Mouse (Mus musculus): Measurements from ENCODE around the gene Fasl. TPM values are rescaled to one million over a fixed set of nuclear protein-coding genes. Genes with fewer than 3 reads are reported as not detected.
A peak's percentile ranks its signal among the peaks of the same experiment; 100 is the strongest.

The Fasl gene
- total and polyA plus RNA-seq, 2 experiments from 2014 or later: 0.56 to 0.63 TPM

DNA sequence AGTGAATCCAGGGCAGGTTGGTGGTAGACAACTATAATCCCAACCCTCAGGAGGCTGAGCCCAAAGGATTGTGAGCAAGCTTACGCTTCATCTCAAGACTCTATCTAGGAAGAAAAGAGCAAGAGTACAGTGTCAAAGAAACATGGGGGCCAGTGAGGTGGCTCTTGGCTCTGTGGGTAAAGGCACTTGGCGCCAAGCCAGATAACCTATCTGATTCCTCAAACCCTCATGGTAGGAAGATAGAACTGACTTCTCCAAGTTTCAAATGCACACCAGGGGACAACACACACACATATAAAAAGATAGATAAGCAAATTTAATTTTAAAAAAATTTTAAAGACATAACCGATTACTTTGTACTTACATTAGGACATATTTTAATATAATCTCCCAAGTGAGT is 52.0 kb downstream of the Fasl start:
- no peak for ATAC-seq

DNA sequence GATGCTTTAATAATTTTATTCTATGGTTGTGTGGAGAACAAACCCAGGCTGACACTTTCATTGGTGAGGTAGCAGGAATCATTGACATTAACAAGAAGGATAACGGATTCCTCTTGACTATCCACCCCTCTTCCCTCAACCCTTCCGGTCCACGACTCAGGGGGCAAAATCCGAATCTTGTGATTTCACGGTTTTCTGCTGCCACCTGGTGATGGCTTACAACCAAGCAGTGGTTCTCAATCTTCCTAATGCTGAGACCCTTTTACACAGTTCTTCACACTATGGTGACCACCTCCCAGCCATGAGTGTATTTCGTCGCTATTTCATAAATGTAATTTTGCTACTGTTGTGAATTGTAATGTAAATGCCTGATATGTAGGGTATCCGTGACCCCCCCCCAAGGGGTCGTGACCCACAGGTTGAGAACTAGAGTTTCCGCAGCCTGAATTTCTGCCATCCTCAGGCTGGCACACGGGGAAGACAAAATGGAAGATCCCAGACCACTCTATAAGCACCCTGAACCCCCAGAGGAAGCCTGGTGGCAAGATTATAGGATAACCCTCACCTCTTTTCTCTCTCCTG is 52.7 kb downstream of the Fasl start:
- Histone ChIP-seq H3K9ac (replicated peaks; ENCODE audit: low read length) (no peak overlapping the region), H3K4me2 (ENCODE audit: low read depth, low read length) (no peak overlapping the region), H3K27ac (no peak overlapping the region), H3K36me3 (ENCODE audit: insufficient read depth, low read length) (no peaks in the 10 kb centered on the region), H3K9me3 (ENCODE audit: low read length) (no peaks in the 10 kb centered on the region), H3K27me3 (ENCODE audit: insufficient read depth, low read length) (no peaks in the 10 kb centered on the region), H3K4me1 (ENCODE audit: insufficient read depth, low read length) (no peaks in the 10 kb centered on the region), H3K4me3 (ENCODE audit: low read length) (no peak overlapping the region)
- ATAC-seq: peak; percentile 55
- peak; percentile 67 for TF ChIP-seq CTCF (IDR thresholded peaks at IDR 0.05; ENCODE audit: low read depth)
- WGBS: 60% methylated on average over 11 of the region's 11 CpGs
- peak; percentile 60 for DNase-seq (ENCODE audit: low spot score)

More for the DNA sequence above, 52.0 kb downstream of the Fasl start:
- Histone ChIP-seq H3K9me3 (ENCODE audit: low read length) (no peaks in the 10 kb centered on the region), H3K4me1 (ENCODE audit: insufficient read depth, low read length) (no peaks in the 10 kb centered on the region), H3K27ac (no peak overlapping the region), H3K4me2 (ENCODE audit: low read depth, low read length) (no peak overlapping the region), H3K36me3 (ENCODE audit: insufficient read depth, low read length) (no peaks in the 10 kb centered on the region), H3K27me3 (ENCODE audit: insufficient read depth, low read length) (no peaks in the 10 kb centered on the region), H3K4me3 (ENCODE audit: low read length) (no peak overlapping the region), H3K9ac (replicated peaks; ENCODE audit: low read length) (no peak overlapping the region)
- no peak for TF ChIP-seq CTCF (IDR thresholded peaks at IDR 0.05; ENCODE audit: low read depth)
- WGBS: 86% methylated on average over 3 of the region's 3 CpGs
- DNase-seq (ENCODE audit: low spot score): no peak

DNA sequence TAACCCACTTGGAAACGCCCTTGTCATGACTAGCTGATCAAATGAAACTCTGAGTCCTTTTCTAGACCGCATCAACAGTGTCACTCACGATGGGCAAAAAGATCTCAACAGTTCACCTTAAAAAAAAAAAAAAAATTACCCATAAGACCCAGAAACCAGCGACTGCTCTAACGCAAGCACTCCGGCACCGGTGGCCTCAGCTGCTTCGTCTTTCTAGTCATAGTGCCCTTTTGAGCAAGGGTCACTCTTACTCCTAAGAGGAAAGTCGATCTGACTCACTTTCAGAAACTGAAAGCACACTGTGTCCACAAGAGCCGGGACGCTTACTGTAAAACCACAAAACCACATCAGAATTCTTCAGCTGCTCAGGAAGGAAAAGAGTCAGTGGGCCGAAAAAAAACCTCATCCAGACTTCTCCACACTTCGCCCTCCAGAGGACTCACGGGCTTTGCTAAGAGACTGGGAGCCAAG is 53.5 kb downstream of the Fasl start:
- ATAC-seq: no peak

DNA sequence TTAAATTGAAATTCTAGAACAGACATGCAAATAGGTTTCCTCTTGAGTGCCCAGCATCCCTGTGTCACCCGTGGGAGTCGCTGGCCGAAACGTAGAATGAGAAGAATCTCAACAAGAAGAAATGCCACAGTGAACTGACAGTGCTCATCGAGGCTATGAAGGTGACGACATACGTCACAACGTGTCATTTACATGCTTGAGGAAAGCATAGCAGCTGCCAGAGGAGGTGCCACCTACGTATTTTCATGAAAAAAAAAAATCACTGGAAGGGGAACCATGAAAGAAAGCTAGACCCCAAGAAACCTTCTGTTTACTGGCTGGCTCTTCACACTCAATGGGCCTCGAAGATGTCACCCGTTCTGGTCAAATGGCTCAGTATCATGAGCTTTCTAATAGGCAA is 54.0 kb downstream of the Fasl start:
- no peak for ATAC-seq
- H3K4me2 ChIP-seq (ENCODE audit: low read depth, low read length): no peak overlapping the region

More for the DNA sequence above, 53.5 kb downstream of the Fasl start:
- Histone ChIP-seq H3K9me3 (ENCODE audit: low read length) (no peaks in the 10 kb centered on the region), H3K4me2 (ENCODE audit: low read depth, low read length) (no peak overlapping the region), H3K4me3 (ENCODE audit: low read length) (no peak overlapping the region), H3K27ac (no peak overlapping the region), H3K9ac (replicated peaks; ENCODE audit: low read length) (no peak overlapping the region), H3K36me3 (ENCODE audit: insufficient read depth, low read length) (no peaks in the 10 kb centered on the region), H3K27me3 (ENCODE audit: insufficient read depth, low read length) (no peaks in the 10 kb centered on the region), H3K4me1 (ENCODE audit: insufficient read depth, low read length) (no peaks in the 10 kb centered on the region)
- DNase-seq (ENCODE audit: low spot score): no peak
- WGBS: 90% methylated on average over 14 of the region's 14 CpGs
- TF ChIP-seq CTCF (IDR thresholded peaks at IDR 0.05; ENCODE audit: low read depth): no peak

More for the DNA sequence above, 54.0 kb downstream of the Fasl start:
- Histone ChIP-seq H3K27ac (no peak overlapping the region), H3K27me3 (ENCODE audit: insufficient read depth, low read length) (no peaks in the 10 kb centered on the region), H3K36me3 (ENCODE audit: insufficient read depth, low read length) (no peaks in the 10 kb centered on the region), H3K4me1 (ENCODE audit: insufficient read depth, low read length) (no peaks in the 10 kb centered on the region), H3K9ac (replicated peaks; ENCODE audit: low read length) (no peak overlapping the region), H3K9me3 (ENCODE audit: low read length) (no peaks in the 10 kb centered on the region), H3K4me3 (ENCODE audit: low read length) (no peak overlapping the region)
- 87% methylated on average over 11 of the region's 11 CpGs for WGBS
- TF ChIP-seq CTCF (IDR thresholded peaks at IDR 0.05; ENCODE audit: low read depth): no peak
- no peak for DNase-seq (ENCODE audit: low spot score)

Other genes starting within 250 kb of the Fasl start
- gene Suco, start 88.2 kb upstream of the Fasl start, total RNA-seq (2014; rRNA removed): 18.1 and 19.9 TPM in 2 replicates
- gene Suco, start 88.2 kb upstream of the Fasl start, polyA plus RNA-seq (2015; fragmentation: Nextera tagmentation; extraction: Ambion mirVana): 19.2 and 23.6 TPM in 2 replicates
- 8.4 and 12.6 TPM in 2 replicates for gene Pigc, start 180.7 kb upstream of the Fasl start, total RNA-seq (2014; rRNA removed)
- 24.1 and 26.1 TPM in 2 replicates for gene Pigc, start 180.7 kb upstream of the Fasl start, polyA plus RNA-seq (2015; fragmentation: Nextera tagmentation; extraction: Ambion mirVana)
- gene 4930558K02Rik, start 191.1 kb upstream of the Fasl start, total RNA-seq (2014; rRNA removed): not detected in 2 replicates
- gene 4930558K02Rik, start 191.1 kb upstream of the Fasl start, polyA plus RNA-seq (2015; fragmentation: Nextera tagmentation; extraction: Ambion mirVana): 0.19 and 0.35 TPM in 2 replicates